Mouse (Mus musculus): ENCODE measurements around the gene Vps53. TPM values are rescaled to one million over a fixed set of nuclear protein-coding genes. Genes with fewer than 3 reads are reported as not detected.

Gene Vps53
- polyA plus RNA-seq, 1 experiment: not detected

DNA sequence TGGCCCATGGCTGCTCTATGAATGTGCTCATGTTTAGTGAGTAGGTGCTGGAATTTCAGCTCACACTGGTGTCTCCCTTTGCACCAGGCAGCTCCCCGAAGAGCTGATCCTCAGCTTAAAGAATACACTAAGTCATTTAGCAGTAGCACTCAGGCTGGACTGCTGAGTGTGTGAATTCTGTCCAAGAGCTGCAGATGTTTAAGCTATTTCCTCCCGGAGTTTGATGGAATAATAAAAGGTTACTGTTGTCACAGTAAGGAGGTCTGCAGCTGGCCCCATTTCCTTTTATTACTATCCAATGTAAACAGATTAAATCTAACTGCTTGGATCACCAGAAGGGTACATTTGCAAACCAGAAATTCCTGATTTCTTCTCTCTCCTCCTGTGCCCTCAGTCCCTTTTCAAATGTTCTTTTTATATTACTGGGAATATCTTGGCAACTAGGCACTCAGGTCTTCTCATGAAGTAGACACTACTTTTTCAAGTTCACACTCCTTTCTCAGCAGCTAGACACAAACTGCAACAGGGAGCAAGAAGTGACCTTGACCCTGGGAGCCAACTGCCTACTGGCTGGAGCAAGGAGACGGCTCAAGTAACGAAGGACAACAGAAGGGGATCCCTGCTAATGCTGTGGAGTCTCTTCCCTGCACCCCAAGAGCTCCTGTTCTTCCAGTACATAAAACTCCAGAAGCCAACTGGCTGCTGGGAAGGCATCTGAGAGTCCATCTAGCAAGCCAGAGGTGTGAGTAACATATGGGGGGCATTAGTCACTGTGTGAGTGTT, 80.1 kb downstream of the Vps53 start:
- Histone ChIP-seq H3K4me3 (ENCODE audit: insufficient read depth, low read depth, low read length) (no peak overlapping the region), H3K4me1 (ENCODE audit: control insufficient read depth, insufficient read depth, low read length) (peaks cover 8% of the 10 kb centered on the region), H3K27ac (ENCODE audit: insufficient read depth, low read depth, low read length) (peak overlapping the region; percentile 62; the same call in 1 of the 2 replicates)
- TF ChIP-seq POLR2A (IDR thresholded peaks at IDR 0.05; ENCODE audit: insufficient read depth, low read depth, low read length): no peak
- TF ChIP-seq CTCF (IDR thresholded peaks at IDR 0.05; ENCODE audit: insufficient read depth, low read depth, low read length): no peak
- 45% methylated on average over 4 of the region's 4 CpGs for WGBS

DNA sequence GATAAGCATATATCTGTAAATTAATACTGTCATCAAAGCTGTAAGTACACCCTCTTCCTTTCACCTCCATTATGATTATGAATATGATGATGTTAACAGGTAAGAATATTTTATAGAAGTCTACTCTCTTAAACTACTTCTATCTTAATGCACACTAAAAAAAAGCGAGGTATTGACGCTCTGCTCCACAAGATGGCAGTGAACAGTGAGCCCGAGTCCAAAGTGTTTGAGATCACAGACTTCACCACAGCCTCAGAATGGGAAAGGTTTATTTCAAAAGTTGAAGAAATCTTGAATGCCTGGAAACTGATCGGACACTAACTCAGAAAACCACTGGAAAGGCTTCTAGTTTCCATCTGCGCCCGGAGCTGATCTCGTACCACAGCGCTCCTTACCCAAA, 85.8 kb downstream of the Vps53 start:
- no peak overlapping the region for H3K27ac ChIP-seq (ENCODE audit: insufficient read depth, low read depth, low read length)
- peaks cover 2% of the 10 kb centered on the region; the same call in 1 of the 2 replicates for H3K4me1 ChIP-seq (ENCODE audit: control insufficient read depth, insufficient read depth, low read length)
- H3K4me3 ChIP-seq (ENCODE audit: insufficient read depth, low read depth, low read length): no peak overlapping the region
- WGBS: 90% methylated on average over 8 of the region's 8 CpGs
- TF ChIP-seq CTCF (IDR thresholded peaks at IDR 0.05; ENCODE audit: insufficient read depth, low read depth, low read length) (no peak), POLR2A (IDR thresholded peaks at IDR 0.05; ENCODE audit: insufficient read depth, low read depth, low read length) (no peak)

- H3K27ac ChIP-seq (ENCODE audit: insufficient read depth, low read depth, low read length): no peak overlapping the region
- no peaks in the 10 kb centered on the region for H3K4me1 ChIP-seq (ENCODE audit: control insufficient read depth, insufficient read depth, low read length)
- TF ChIP-seq CTCF (IDR thresholded peaks at IDR 0.05; ENCODE audit: insufficient read depth, low read depth, low read length) (no peak), POLR2A (IDR thresholded peaks at IDR 0.05; ENCODE audit: insufficient read depth, low read depth, low read length) (no peak)
- H3K4me3 ChIP-seq (ENCODE audit: insufficient read depth, low read depth, low read length): no peak overlapping the region
- WGBS: 69% methylated on average over 6 of the region's 6 CpGs
These were observed 89.7 kb downstream of the Vps53 start for GRCm38 (mm10) chr11:76089776-76090175.

GRCm38 (mm10) chr11:76088506-76088905, 90.9 kb downstream of the Vps53 start:
- Histone ChIP-seq H3K4me1 (ENCODE audit: control insufficient read depth, insufficient read depth, low read length) (no peaks in the 10 kb centered on the region), H3K27ac (ENCODE audit: insufficient read depth, low read depth, low read length) (no peak overlapping the region), H3K4me3 (ENCODE audit: insufficient read depth, low read depth, low read length) (no peak overlapping the region)
- WGBS: 84% methylated on average over 4 of the region's 4 CpGs
- TF ChIP-seq POLR2A (IDR thresholded peaks at IDR 0.05; ENCODE audit: insufficient read depth, low read depth, low read length) (no peak), CTCF (IDR thresholded peaks at IDR 0.05; ENCODE audit: insufficient read depth, low read depth, low read length) (no peak)

GRCm38 (mm10) chr11:76085898-76086591, 93.4 kb downstream of the Vps53 start:
- 80% methylated on average over 5 of the region's 5 CpGs for WGBS
- no peak overlapping the region for H3K4me3 ChIP-seq (ENCODE audit: insufficient read depth, low read depth, low read length)
- H3K27ac ChIP-seq (ENCODE audit: insufficient read depth, low read depth, low read length): no peak overlapping the region
- no peak for TF ChIP-seq POLR2A (IDR thresholded peaks at IDR 0.05; ENCODE audit: insufficient read depth, low read depth, low read length)
- TF ChIP-seq CTCF (IDR thresholded peaks at IDR 0.05; ENCODE audit: insufficient read depth, low read depth, low read length): no peak
- no peaks in the 10 kb centered on the region for H3K4me1 ChIP-seq (ENCODE audit: control insufficient read depth, insufficient read depth, low read length)

DNA sequence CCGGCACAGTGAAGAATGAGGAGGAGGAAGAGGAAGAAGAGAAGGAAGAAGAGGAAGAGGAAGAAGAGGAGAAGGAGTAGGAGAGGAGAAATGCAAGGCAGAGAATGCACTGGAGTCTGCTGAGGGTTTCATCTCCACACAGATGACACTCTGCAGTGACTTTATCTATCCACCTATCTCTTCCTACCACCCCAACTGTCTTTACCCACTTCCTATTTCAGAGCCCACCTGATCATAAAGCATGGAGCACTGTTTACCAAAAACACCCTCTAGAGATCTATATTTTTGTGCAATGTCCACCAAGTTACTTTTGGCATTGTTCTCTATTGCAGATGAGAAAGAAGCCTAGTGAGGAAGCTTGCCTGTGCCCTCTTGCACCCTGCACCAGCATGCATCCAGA, 94.5 kb downstream of the Vps53 start:
- 100% methylated on average over 1 of the region's 1 CpGs for WGBS
- no peak overlapping the region for H3K27ac ChIP-seq (ENCODE audit: insufficient read depth, low read depth, low read length)
- no peaks in the 10 kb centered on the region for H3K4me1 ChIP-seq (ENCODE audit: control insufficient read depth, insufficient read depth, low read length)

GRCm38 (mm10) chr11:76083941-76084367, 95.5 kb downstream of the Vps53 start:
- H3K4me1 ChIP-seq (ENCODE audit: control insufficient read depth, insufficient read depth, low read length): no peaks in the 10 kb centered on the region
- WGBS: 73% methylated on average over 3 of the region's 3 CpGs
- H3K27ac ChIP-seq (ENCODE audit: insufficient read depth, low read depth, low read length): no peak overlapping the region
- no peak overlapping the region for H3K4me3 ChIP-seq (ENCODE audit: insufficient read depth, low read depth, low read length)
- TF ChIP-seq POLR2A (IDR thresholded peaks at IDR 0.05; ENCODE audit: insufficient read depth, low read depth, low read length): no peak
- TF ChIP-seq CTCF (IDR thresholded peaks at IDR 0.05; ENCODE audit: insufficient read depth, low read depth, low read length): no peak

More for the DNA sequence above, 94.5 kb downstream of the Vps53 start:
- no peak for TF ChIP-seq CTCF (IDR thresholded peaks at IDR 0.05; ENCODE audit: insufficient read depth, low read depth, low read length)
- no peak for TF ChIP-seq POLR2A (IDR thresholded peaks at IDR 0.05; ENCODE audit: insufficient read depth, low read depth, low read length)
- H3K4me3 ChIP-seq (ENCODE audit: insufficient read depth, low read depth, low read length): no peak overlapping the region

- no peak overlapping the region for H3K27ac ChIP-seq (ENCODE audit: insufficient read depth, low read depth, low read length)
- 87% methylated on average over 6 of the region's 6 CpGs for WGBS
- no peak for TF ChIP-seq CTCF (IDR thresholded peaks at IDR 0.05; ENCODE audit: insufficient read depth, low read depth, low read length)
- TF ChIP-seq POLR2A (IDR thresholded peaks at IDR 0.05; ENCODE audit: insufficient read depth, low read depth, low read length): no peak
- no peak overlapping the region for H3K4me3 ChIP-seq (ENCODE audit: insufficient read depth, low read depth, low read length)
- no peaks in the 10 kb centered on the region for H3K4me1 ChIP-seq (ENCODE audit: control insufficient read depth, insufficient read depth, low read length)
These were observed 98.3 kb downstream of the Vps53 start for GRCm38 (mm10) chr11:76081048-76081640.

DNA sequence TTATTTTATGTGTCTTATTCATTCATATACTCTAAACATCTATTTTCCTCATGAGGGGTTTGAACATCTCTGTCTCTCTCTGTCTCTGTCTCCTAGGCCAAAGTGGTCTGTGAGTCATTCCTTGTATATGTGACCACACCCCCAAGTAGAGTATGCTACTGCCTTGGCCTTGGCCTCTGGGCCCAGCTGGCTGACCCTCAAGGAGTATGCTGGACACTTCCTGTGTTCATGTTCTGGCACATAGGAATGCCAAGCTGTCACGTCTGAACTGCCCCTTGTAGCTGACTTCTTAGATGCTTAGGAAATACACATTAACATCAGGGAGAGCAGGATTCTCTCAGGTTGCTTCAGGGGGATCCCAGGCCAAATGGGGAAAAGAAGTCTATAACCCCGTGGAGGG, 99.2 kb downstream of the Vps53 start:
- 78% methylated on average over 2 of the region's 2 CpGs for WGBS
- Histone ChIP-seq H3K4me3 (ENCODE audit: insufficient read depth, low read depth, low read length) (no peak overlapping the region), H3K4me1 (ENCODE audit: control insufficient read depth, insufficient read depth, low read length) (no peaks in the 10 kb centered on the region), H3K27ac (ENCODE audit: insufficient read depth, low read depth, low read length) (no peak overlapping the region)
- TF ChIP-seq CTCF (IDR thresholded peaks at IDR 0.05; ENCODE audit: insufficient read depth, low read depth, low read length) (no peak), POLR2A (IDR thresholded peaks at IDR 0.05; ENCODE audit: insufficient read depth, low read depth, low read length) (no peak)
